Mouse (Mus musculus): Measurements from ENCODE around the gene Best1.
A peak's percentile ranks its signal among the peaks of the same experiment; 100 is the strongest.
"Not testable (repeated sequence)": the region's sequence is repeated elsewhere in the genome, so short reads cannot be mapped to it uniquely, and the experiment has no call there.

Gene Best1

DNA sequence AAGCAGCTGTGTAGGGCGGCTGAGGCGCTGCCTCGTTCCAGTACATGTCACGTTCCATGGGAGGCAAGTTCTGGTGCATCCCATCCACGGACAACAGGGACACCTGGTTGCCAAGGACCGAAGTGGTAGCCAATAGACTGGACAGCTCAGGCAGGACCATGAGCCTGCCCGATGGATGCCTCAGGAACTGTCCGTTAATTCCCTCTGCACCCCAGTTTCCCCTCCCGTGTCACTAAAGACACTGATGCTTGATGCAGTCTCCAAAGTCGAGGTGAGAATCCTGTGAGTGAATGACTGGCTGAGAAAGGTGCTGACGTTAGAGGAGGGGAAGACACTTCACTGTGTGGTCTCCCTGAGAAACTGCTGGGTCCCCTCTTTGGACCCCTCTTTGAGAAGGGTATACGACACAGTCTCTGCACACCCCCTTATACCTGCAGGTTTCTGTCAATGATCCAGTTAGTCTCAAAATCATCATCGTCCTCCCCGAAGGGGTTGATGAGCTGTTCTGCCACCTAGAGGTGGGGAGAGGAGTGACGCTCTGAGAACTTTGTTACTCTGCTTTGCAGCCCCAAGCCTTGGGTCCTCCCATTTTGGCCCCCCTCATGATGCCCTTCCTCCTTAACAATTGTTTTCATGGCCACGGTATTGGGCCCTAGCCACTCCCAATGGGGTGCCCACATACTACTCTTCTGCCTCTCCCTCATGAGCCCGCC lies 12.1 kb downstream of the Best1 start:
- DNase-seq = no peak

DNA sequence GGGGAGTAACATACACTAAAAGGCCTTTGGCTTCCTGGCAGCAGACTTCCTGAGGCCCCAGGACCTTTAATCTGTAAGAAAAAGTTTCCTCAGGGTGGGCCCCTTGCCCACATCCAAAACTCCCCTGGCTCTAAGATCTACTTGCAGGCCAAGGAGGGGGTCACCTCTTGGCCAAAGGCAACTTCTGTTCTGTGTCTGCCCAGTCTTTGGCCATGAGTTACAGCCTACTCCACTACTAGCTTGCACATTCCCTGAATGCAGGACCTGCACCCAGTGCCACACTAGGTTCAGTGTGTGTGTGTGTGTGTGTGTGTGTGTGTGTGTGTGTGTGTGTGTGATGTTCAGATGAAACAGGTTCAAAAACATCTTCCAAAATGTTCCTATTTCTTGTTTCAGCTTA lies 13.8 kb downstream of the Best1 start:
- no peak for DNase-seq

DNA sequence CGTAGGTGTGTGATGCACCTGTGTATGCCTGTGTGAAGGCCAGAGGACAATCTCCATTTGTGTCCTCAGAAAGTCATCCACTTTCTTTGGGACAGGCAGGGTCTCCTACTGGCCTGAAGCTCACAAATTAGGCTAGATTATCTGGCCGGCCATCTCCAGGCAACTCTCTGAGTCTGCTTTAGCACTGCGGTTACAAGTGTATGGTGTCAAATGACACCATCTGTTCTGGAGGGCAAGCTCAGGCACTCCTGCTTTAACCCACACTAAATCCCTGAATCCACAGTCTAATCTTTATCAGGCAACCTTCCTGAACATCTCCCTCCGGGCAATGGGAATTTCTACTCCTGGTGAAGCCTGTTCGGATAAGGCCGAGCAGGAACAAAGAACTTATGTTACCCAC lies 14.2 kb downstream of the Best1 start:
- no peak for DNase-seq

DNA sequence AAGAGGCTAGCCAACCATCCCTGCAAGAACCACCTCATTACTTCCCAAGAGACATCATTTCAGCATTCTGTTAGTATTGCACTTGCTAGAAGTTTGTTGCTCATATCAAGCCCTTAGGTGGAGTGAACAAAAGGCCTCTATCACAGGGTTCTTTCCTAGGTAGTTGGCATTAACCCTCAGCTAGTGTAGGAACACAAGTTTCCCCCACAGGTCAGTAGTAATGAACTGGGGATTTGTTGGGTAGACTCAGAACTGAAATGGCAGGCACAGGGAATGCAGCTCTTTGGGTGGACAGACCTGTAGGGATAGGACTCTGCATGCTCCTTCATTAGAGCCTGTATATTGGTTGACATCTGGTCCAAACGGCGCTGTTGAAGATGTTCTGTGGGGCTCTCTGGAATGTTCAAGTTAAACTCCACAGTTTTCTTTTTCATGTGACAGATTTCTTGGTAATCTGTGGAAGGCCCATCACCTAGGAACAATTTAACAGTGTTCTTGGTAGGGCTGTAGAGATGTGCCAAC lies 15.5 kb downstream of the Best1 start:
- no peak for DNase-seq

DNA sequence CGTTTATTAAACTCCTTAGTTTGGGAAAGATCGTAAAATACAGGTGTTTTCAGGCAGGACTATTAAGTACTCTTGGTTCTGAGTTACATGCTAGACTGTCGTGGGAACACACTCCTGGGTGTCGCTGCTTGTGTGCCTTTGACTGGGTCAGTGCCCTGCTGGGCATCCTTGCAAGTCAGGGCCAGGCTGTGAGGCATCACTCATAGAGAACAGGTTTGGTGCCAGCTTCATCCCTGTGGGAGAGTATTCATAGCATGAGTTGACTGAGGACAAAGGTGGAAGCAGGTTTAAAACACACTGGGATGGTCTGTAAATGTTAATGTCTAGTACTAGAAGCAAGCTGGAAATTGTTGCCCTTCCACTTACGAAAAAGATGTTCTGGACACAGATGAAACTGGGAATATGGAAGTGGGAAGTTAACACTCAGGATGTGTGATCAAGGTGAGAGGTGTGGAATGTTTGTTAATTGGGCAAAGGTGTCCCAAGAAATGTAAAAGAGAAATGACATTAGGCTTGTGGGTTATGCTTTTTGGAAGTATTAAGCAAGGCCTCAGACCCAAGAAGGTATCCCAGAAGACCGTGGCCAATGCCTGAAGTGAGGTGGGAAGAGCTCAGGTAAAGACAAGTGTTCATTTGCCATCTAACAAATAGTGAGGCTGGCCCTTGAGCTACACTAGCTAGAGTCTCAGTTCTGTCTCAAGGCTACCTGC lies 16.1 kb downstream of the Best1 start:
- no peak for DNase-seq

DNA sequence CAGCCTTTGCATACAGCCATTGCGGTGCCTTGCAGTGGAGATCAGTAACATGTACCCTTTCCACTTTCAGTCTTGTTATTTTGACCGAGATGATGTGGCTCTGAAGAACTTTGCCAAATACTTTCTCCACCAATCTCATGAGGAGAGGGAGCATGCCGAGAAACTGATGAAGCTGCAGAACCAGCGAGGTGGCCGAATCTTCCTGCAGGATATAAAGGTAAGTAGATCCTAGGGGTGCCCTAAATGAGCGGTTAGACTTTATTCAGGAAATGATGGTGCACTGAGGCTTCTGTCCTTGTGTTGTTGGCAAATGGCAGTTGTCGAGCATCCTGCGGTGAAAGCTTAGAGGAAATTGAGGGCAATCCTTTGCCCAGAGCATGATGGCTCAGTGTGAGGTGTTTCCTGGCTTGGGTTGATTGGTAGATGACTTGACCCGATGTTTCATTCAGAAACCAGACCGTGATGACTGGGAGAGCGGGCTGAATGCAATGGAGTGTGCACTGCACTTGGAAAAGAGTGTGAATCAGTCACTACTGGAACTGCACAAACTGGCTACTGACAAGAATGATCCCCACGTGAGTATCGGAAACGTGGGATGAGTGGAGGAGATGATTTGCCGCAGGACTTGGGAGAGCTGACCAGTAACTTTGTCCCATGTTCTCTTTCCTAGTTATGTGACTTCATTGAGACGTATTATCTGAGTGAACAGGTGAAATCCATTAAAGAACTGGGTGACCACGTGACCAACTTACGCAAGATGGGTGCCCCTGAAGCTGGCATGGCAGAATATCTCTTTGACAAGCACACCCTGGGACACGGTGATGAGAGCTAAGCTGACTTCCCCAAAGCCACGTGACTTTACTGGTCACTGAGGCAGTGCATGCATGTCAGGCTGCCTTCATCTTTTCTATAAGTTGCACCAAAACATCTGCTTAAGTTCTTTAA lies 17.1 kb downstream of the Best1 start:
- no peak for DNase-seq

DNA sequence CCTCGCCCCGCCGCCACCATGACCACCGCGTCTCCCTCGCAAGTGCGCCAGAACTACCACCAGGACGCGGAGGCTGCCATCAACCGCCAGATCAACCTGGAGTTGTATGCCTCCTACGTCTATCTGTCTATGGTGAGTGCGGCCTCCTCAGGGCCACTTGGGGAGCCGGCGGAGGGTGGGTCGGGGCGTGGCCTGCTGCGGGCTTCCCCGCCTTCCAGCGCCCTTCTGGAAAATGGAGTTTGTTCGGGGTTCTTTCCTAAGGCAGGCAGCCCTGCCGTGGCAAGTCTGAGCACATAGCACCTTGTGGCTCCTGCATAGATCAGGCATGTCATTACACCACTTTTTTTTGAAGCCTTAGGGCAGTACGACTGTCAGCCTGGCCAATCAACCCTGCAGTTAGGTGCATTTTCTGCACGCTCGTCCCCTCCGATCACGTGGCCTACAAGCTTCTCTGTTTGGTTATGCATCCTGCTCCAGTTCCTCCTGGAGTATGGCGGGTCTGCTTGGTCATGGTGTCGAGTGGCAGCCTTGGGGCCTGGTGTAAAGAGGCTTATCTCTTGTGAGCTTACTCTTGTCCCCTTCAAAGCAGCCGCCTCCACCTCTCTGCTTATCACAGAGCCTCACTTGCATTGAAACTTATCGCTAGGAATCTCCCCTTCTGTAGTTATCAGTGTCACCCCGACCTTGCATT lies 18.4 kb downstream of the Best1 start:
- DNase-seq = no peak

DNA sequence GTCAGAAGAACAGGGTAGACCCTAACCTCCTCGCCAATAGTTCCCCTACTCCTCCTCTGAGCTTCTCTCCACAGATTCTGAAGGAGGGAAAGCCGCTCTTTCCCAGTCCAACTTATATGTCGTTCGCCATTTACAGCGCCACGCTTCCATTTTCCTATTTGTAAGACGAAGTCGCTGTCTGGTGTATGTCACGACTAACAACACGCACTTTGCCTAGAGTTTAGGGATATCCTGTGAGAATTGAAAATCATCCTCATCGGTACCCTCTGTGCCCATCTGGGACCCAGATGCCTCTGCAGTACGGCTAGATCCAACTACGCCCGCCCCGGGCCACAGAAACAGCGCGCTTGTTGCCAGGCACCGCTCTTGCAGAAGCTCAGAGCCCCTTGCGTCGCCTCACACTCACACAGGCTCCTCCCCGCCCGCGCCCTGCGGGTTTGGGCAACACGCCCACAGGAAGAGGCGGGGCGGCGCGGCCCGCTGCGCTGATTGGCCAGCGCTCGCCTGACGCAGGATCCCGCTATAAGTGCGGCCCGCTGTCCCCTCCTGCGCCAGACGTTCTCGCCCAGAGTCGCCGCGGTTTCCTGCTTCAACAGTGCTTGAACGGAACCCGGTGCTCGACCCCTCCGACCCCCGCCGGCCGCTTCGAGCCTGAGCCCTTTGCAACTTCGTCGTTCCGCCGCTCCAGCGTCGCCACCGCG lies 19.1 kb downstream of the Best1 start:
- peak; percentile 96 for DNase-seq

DNA sequence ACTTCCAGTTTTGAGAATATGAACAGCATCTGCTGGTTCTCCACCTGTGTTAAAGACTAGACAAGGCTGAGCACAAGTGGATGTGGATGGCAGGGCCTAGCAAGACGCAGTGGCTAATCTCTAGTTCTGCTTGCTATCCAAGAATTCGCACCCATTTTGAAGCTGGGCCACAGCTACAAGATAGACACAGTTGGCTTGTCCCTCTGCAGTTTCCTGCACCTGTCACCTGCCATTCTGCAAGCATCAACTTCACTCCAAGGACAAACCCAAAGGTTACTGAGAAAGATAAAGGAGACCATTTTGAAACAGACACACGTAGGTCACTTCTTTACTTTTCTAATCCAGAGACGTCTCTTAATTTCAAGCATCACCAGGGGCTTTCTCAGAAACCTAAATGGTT lies 19.8 kb downstream of the Best1 start:
- no peak for DNase-seq

DNA sequence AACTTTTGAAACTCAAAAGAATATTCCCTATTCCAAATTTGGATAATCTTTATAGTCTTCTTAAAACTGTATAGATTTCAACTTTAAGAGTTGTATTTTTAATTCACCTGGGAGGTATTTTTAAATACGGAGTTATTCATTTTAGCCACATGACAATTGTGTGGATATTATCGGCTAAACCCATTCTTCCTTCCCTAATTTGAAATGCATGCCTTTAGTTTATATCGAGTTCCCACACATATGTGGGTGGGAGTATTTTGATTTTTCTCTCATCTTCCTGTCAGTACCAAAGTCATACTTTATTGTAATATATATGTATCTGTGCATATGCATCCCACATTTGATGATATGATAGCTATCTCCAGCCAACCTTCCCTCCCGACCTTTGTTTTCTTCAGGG lies 21.2 kb downstream of the Best1 start, which contains the start of gene Fth1:
Gene Fth1 (plus strand): TSS at position 341 of the 400 bp plus-strand sequence.
- DNase-seq = no peak

DNA sequence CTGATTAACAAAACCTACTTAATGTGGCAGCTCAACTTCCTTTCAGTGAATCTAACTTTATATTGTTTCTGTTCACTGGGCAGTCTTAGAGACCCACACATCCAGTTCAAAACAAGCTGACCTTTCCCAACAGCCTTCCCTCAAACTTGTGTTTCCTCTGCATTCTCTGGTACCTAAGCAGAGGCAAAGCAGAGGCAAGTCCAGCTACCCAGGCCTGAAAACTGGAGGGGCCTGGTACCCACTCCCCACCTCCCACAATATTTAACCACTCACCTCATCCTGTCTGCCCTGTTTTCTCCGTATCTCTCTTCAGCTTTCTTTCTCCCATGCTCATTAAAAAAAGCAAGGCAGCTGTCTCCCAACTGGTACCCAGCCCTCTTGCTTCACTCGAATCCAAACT lies 22.3 kb downstream of the Best1 start:
- no peak for DNase-seq

DNA sequence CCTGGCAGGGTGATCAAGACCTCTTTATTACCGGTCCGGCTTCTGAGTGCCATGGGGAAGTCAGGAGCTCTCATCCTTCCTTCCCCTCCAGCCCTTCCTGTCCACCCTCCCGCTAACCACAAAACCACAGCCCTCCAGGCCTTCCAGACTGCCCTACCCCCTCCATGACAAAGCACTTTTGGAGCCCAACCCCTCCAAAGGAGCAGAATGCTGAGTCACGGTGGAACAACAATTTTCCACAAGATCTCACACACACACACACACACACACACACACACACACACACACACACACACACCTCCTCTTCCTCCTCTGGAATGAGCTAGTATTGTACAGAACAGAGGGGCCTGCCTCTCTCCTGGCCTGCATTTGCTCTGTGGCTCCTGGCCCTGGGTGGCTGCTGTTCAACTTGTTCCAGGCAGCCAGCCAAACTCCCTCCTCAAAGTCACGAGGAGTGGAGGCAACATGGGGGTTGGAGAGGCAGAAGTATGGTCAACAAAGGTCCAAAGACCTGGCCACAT lies 22.9 kb downstream of the Best1 start:
- no peak for DNase-seq

DNA sequence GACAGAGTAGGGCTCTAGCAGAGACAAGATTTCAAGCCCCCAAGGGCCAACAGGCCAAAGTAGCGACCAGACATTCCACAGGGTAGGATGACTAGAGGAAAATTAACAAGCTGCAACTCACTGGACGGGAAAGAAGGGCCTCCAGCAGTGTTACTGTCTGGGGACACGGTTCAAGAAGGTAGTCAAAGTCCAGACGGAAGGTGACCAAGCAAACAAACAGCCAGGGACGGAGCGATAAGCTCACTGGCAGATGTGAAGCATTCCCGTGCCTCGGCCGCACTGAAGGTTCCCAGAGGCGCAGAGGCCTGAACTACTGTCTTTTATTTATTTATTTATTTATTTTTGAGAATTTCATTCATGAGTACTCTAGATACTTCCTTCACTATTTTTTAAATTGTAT lies 24.3 kb downstream of the Best1 start:
- DNase-seq = no peak

DNA sequence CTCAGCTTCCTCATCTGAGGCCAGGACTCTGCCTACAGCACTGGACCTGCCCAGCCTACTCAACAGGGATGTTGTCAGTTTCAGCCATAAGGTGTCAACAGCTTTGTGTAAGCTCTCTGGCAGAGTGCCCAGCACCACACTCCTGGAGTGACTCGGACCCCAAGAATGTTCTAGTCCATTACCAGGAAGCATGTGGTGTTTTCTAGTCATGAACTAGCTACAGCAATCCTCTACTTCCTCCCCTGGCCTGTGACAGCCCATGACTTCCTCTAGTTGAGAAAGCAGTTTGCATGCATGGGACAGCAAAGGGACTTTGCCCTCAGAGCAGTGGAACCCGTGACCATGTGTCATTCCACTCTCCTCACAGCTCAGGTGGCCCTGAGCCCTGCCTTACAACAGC lies 26.6 kb downstream of the Best1 start:
- not testable (repeated sequence) for DNase-seq

DNA sequence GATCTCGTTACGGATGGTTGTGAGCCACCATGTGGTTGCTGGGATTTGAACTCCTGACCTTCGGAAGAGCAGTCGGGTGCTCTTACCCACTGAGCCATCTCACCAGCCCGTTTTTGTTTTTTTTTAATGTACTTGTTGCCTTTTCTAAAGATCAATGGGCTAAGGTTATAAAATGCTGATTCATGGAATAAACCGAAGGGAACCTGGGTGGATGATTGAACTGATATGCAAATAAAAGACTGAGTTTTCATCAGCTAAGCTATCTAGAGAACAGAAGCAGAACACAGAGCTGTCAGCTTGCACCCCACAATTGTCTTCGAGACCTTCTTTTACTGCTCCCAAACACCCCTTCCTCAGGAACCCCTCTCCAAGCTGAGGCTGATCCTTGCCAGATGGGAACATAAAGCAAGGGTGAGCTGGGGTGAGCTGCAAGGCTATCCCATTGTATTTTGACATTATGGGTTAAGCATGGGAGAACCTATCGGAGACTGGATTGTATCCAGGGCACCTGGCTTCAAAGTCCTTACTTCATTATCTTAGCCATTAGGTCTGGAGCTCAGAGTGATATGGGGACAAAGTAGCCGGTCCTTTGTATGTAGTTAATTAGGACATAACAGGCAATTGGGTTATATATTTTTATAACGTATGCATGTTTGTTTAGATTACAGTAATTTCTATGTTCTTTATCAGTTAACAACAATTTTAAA lies 33.2 kb downstream of the Best1 start:
- no peak for DNase-seq

DNA sequence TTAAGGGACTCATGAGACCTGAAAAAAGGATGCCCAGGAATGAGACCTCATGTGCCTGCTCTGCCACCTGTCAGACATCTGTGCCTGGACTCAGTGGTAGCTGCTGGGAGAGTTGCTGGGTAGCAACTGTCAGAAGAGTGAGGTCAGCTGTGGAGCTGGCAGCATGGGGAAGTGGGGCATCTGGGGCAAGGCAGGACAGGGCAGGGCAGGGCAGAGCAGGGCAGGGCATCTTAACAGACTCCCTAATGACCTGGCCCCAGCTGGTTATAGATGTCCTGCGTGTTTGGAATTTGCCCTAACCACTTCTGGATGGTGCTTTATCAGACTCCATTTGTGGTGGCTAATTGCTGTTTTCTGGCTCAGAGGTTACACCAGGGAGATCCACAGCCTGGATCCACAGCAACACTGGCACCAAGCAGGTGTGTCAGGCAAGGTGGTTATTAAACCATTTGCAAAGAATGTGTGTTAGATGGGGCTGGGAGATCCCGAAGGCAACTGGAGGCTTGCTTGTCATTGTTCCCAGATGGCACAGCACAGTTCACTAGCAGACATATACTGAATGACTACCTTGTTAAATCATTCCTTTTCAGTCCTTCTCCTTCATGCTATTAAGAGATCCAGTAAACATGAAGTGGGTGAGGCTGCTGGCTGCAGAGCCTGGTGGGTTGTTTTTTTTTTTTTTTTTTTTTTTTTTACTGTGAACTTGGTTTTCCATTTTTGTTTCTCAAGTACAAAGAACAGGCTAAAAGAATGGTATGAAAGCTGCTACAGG lies 35.2 kb downstream of the Best1 start:
- DNase-seq = no peak

DNA sequence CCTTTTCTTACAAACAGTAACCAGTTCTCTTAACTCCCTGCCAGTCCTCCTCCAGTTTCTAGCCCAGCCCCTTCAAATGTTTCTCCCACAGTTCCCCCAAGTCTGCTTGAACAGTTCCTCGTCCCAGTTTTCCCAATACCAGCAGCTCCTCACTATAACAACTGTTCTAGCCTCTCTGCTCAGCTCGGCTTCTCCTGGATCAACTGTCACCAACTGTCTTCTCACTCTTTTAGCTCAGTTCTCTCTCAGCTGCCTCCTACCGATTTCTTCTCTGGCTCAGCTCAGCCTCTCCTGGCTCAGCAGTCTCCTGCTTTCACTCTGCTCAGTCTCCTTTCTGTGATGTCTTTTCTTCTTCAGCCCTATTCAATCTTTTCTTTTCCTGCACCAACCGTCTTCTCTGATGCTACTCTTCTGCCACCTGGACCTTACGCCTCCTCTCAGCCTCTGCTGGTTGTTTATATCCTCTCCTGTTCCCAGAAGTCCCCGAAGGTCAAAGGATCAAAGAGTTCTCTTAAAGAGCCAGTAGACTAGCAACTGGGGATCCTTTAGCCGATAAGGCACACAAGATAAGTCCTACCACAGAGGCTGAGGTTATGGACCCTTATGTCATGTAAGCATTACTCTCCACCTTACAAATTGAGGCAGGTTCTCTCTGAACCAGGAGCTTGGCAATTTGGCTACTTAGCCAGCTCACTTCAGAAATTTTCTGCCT lies 37.1 kb downstream of the Best1 start:
- DNase-seq = no peak

DNA sequence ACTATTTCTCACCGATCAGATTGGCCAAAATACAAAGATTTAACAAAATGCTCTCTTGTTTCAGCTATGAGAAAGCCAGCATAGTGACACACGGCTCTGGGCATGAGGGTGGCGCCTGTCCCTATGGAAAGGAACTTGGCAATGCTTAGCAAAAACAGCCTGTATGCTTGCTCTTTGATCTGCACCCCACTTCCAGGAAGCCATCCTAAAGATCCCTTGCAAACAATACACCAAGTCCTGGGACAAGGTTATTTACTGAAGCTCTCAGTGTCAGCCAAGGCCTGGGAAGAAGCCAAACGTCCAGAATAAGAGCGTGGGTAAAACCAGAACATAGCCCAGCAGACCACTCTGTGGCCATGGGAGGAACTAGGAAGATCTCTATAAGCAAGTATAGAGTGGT lies 40.7 kb downstream of the Best1 start:
- DNase-seq = no peak

DNA sequence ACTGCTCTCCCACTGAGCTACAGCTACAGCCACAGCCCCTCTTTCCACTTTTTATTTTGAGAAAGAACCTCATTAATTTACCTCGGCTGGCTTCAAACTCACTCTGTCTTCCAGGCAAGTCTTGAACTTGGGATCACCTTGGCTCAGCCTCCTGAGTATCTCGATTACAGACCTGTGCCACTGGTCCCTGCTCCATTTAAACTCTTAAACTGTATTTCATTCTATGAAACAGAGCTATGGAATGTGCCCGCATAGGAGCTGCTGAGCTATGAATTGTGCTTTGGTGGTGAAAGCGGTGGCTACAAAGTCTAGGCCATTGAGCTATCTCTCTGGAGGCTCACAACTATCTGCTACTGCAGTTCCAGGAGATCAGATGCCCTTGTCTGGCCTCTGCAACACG lies 43.5 kb downstream of the Best1 start:
- DNase-seq = no peak

Data from cerebellum, adult 11 months (tissue).